Mouse (Mus musculus): ENCODE results near the gene Ttc27. TPM values are rescaled to one million over a fixed set of nuclear protein-coding genes. Genes with fewer than 3 reads are reported as not detected.
"Not testable (repeated sequence)": the region's sequence is repeated elsewhere in the genome, so short reads cannot be mapped to it uniquely, and the experiment has no call there.

Ttc27 gene
- total RNA-seq (2017), result 11.5 to 23.4 TPM (median 16.9 TPM) in 3 replicates

- peak; percentile 95 for ATAC-seq (replicated peaks; ENCODE audit: insufficient number of reproducible peaks, low FRiP score, low TSS enrichment, poor library complexity, severe bottlenecking)
These were observed at the start of gene Ttc27 for GRCm38 (mm10) chr17:74717618-74718151. TSS of gene Ttc27 (plus strand) at chr17:74717732.

DNA sequence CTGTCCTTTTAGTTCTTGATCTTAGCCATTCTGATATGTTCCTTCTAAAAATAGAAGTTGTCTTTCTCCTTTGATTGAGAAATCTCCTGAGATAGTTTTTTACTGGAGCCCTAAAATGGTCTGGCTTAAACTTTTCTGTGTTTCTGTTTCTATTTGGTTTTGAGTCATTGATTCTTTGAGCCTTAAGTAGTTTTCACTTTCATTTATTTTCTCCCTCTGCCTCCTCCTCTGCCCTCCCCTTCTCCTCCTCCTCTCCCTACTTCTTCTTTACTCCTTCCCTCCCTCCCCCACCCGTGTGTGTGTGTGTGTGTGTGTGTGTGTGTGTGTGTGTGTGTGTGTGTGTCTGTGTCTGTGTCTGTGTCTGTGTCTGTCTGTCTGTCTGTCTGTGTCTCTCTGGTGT lies 49.5 kb upstream of the Ttc27 start:
- ATAC-seq (replicated peaks; ENCODE audit: insufficient number of reproducible peaks, low FRiP score, low TSS enrichment, poor library complexity, severe bottlenecking), result no peak

- no peak for ATAC-seq (replicated peaks; ENCODE audit: insufficient number of reproducible peaks, low FRiP score, low TSS enrichment, poor library complexity, severe bottlenecking)
These were observed 47.5 kb upstream of the Ttc27 start for GRCm38 (mm10) chr17:74670031-74670430.

- ATAC-seq (replicated peaks; ENCODE audit: insufficient number of reproducible peaks, low FRiP score, low TSS enrichment, poor library complexity, severe bottlenecking), result no peak
These were observed 45.1 kb upstream of the Ttc27 start for GRCm38 (mm10) chr17:74672446-74672845.

DNA sequence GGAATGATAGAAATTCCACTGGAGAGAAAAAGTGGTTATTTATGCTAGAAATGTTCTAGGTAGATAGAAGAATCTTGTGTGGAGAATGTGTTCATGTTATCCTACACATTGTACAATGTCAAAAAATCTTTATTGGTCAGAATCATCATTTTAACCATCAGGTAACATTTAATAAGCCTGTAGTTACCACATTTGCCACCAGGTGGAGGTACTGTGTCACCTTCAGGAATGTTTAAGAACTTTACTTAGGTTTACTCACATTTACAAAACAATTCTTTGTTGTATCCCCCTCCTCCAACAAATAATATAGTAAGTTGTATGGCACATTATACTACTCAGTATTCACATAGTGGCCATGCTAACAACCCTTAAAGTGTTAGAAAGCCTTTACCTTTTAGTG lies 44.3 kb upstream of the Ttc27 start:
- 0 out of 2 replicates have a peak, but pooled peaks have one; percentile 53 for ATAC-seq (replicated peaks; ENCODE audit: insufficient number of reproducible peaks, low FRiP score, low TSS enrichment, poor library complexity, severe bottlenecking)

DNA sequence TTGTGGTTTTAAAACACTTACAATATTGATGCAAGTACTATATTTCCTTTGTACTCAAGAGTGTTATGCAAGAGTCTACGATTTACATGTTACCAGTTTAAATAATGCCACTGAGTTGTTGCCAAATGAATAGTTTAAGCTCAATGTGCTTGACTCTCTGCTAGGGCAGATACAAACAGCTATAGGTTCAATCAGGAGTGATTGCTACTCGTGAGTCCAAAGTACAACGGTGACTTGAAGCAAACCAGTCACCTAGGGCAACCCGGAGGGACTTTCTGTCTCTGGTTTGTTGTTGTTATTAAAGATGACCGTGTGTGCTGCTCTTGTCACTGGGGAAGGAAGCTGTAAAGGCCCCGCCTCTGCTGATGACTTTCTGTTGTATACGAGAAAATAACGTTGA lies 39.5 kb upstream of the Ttc27 start:
- ATAC-seq (replicated peaks; ENCODE audit: insufficient number of reproducible peaks, low FRiP score, low TSS enrichment, poor library complexity, severe bottlenecking), result no peak

- no peak for ATAC-seq (replicated peaks; ENCODE audit: insufficient number of reproducible peaks, low FRiP score, low TSS enrichment, poor library complexity, severe bottlenecking)
These were observed 32.6 kb upstream of the Ttc27 start for GRCm38 (mm10) chr17:74684927-74685326.

DNA sequence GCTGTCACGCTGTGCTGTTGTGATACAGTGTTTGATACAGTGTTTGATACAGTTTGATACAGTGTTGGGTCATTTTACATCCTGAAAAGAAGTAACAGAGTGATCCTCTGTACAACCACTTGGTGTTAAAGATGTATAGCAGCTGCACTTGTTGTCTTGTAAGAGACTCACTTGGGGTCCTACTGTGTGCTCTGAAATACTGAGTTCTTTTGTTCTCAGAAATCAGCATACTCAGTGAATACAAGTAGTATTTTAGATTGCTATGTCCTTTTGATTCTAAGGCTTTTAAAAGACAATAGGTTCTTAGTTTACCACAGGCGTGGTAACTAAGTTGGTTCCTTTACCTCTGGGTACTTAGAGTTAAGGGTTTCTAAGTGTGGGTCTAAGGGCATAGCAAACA lies 29.0 kb upstream of the Ttc27 start:
- no peak for ATAC-seq (replicated peaks; ENCODE audit: insufficient number of reproducible peaks, low FRiP score, low TSS enrichment, poor library complexity, severe bottlenecking)

DNA sequence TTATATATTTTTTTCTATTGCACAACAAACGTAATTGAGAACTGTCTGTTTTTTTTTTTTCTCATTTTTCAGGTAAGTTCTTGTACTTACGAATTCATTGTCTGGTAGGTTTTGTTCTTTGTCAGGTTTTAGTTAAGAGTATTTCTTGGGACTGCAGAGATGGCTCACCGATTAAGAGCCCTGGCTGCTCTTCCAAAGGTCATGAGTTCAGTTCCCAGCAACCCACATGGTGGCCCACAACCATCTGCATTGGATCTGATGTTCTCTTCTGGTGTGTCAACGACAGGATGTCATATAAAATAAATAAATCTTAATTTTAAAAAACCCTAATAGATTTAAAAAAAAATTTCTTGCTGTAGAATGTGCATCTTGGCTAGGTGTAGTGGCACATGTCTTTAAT lies 28.1 kb upstream of the Ttc27 start:
- no peak for ATAC-seq (replicated peaks; ENCODE audit: insufficient number of reproducible peaks, low FRiP score, low TSS enrichment, poor library complexity, severe bottlenecking)

DNA sequence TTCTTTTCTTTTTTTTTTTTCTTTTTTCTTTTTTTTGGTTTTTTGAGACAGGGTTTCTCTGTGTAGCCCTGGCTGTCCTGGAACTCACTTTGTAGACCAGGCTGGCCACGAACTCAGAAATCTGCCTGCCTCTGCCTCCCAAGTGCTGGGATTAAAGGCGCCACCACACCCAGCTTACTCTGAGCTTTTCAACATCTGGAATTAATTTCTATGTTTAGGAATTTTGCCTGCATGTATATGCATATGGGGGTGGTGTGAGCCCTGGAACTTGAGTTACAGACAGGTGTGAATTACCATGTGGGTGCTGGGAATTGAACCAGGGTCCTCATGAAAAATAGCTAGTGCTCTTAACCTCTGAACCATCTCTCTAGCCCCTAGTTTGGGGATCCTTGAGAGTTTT lies 15.9 kb upstream of the Ttc27 start:
- not testable (repeated sequence) for ATAC-seq (replicated peaks; ENCODE audit: insufficient number of reproducible peaks, low FRiP score, low TSS enrichment, poor library complexity, severe bottlenecking)

GRCm38 (mm10) chr17:74705480-74705879 lies 12.1 kb upstream of the Ttc27 start:
- no peak for ATAC-seq (replicated peaks; ENCODE audit: insufficient number of reproducible peaks, low FRiP score, low TSS enrichment, poor library complexity, severe bottlenecking)

- ATAC-seq (replicated peaks; ENCODE audit: insufficient number of reproducible peaks, low FRiP score, low TSS enrichment, poor library complexity, severe bottlenecking), result no peak
These were observed 10.9 kb upstream of the Ttc27 start for GRCm38 (mm10) chr17:74706593-74706992.

- no peak for ATAC-seq (replicated peaks; ENCODE audit: insufficient number of reproducible peaks, low FRiP score, low TSS enrichment, poor library complexity, severe bottlenecking)
These were observed 9.8 kb upstream of the Ttc27 start for GRCm38 (mm10) chr17:74707637-74708152.

- peak; percentile 50 for ATAC-seq (replicated peaks; ENCODE audit: insufficient number of reproducible peaks, low FRiP score, low TSS enrichment, poor library complexity, severe bottlenecking)
These were observed 6.8 kb upstream of the Ttc27 start for GRCm38 (mm10) chr17:74710731-74711130.

DNA sequence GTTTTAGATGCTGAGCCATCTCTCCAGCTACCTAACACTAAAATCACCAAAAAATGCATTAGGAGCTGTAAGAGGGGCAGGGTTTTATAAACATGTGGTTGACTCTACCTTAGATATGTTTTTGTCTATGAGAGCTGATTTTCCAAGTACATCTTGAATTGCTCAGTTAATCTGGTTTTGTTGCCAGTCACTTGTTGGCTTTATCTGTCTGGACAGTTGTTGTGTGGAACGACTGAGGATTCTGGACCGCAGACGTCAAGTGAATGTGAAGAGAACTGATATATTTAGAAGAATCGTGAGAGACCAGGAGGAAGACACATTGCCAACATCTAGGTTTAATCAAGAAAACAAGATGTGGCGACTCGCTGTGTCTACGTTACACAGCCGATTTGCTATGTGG lies 5.9 kb upstream of the Ttc27 start:
- no peak for ATAC-seq (replicated peaks; ENCODE audit: insufficient number of reproducible peaks, low FRiP score, low TSS enrichment, poor library complexity, severe bottlenecking)

GRCm38 (mm10) chr17:74715128-74715527 lies 2.4 kb upstream of the Ttc27 start:
- no peak for ATAC-seq (replicated peaks; ENCODE audit: insufficient number of reproducible peaks, low FRiP score, low TSS enrichment, poor library complexity, severe bottlenecking)

GRCm38 (mm10) chr17:74715724-74716123 lies 1.8 kb upstream of the Ttc27 start:
- no peak for ATAC-seq (replicated peaks; ENCODE audit: insufficient number of reproducible peaks, low FRiP score, low TSS enrichment, poor library complexity, severe bottlenecking)

GRCm38 (mm10) chr17:74716643-74717042 lies 889 bp upstream of the Ttc27 start:
- ATAC-seq (replicated peaks; ENCODE audit: insufficient number of reproducible peaks, low FRiP score, low TSS enrichment, poor library complexity, severe bottlenecking), result no peak

DNA sequence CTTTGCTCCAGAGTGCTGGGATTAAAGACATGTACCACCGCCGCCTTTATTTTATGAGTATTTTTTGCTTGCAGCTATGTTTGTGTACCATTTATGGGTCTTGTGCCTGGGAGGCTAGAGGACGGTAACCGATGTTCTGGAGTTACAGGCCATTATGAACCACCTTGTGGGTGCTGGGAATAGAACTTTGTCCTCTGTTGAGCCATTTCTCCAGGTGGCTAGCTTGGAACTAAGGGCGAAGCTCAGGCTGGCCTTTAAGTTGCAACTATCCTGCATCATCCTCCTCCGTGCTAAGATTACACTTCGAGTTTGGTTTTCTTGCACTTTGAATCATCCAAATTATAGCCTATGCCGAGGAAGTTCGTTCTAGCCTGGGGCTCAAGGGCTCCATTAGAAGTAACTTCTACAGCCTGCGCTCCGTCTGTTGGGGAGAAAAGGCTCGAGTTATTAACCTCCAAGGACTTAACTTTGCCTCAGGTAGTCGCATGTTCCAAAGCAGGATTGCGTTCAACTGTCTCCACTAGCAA lies 378 bp upstream of the Ttc27 start:
- ATAC-seq (replicated peaks; ENCODE audit: insufficient number of reproducible peaks, low FRiP score, low TSS enrichment, poor library complexity, severe bottlenecking), result no peak

GRCm38 (mm10) chr17:74732872-74733271 lies 15.3 kb downstream of the Ttc27 start:
- no peak for ATAC-seq (replicated peaks; ENCODE audit: insufficient number of reproducible peaks, low FRiP score, low TSS enrichment, poor library complexity, severe bottlenecking)

- no peak for ATAC-seq (replicated peaks; ENCODE audit: insufficient number of reproducible peaks, low FRiP score, low TSS enrichment, poor library complexity, severe bottlenecking)
These were observed 17.9 kb downstream of the Ttc27 start for GRCm38 (mm10) chr17:74735392-74735791.
